Mouse (Mus musculus) forebrain, embryonic 14.5 days (tissue): ENCODE data around the gene Tmem143. TPM values are rescaled to one million over a fixed set of nuclear protein-coding genes. Genes with fewer than 3 reads are reported as not detected.

Experiments
- ATAC-seq: fragments of 200-750 bp; cut with Nextera tagmentation; 2 replicates; pipeline ENCODE4 v1.8.0; 2017; ENCODE audit warnings: mild to moderate bottlenecking, moderate library complexity
- DNase-seq: peaks from one replicate; pipeline ENCODE4 v3.0.0-alpha.2; 2015; ENCODE audit warnings: low spot score
- H3K27ac ChIP-seq: fragments of 300-500 bp; sonication (generic); 2 replicates; pipeline ENCODE4 v1.5.1; 2014; ENCODE audit warnings: low read depth, mild to moderate bottlenecking, control low read depth, low read length, moderate library complexity
- H3K27me3 ChIP-seq: fragments of 300-500 bp; sonication (generic); replicated peaks from 2 replicates; pipeline ENCODE4 v1.6.1; 2014; ENCODE audit warnings: low read length, control low read depth, mixed read lengths; ENCODE audit not compliant: control insufficient read depth, insufficient read depth
- H3K36me3 ChIP-seq: fragments of 300-500 bp; sonication (generic); 2 replicates; pipeline ENCODE4 v1.6.1; 2014; ENCODE audit warnings: low read length, control low read depth; ENCODE audit not compliant: control insufficient read depth, insufficient read depth
- H3K4me1 ChIP-seq: fragments of 300-500 bp; sonication (generic); 2 replicates; pipeline ENCODE4 v1.6.1; 2014; ENCODE audit warnings: antibody characterized with exemption, low read length, control low read depth; ENCODE audit not compliant: control insufficient read depth, insufficient read depth
- H3K4me2 ChIP-seq: fragments of 300-500 bp; sonication (generic); 2 replicates; pipeline ENCODE4 v1.6.1; 2014; ENCODE audit warnings: mild to moderate bottlenecking, control low read depth, low read length
- H3K4me3 ChIP-seq: fragments of 300-500 bp; sonication (generic); 2 replicates; pipeline ENCODE4 v1.5.1; 2014; ENCODE audit warnings: low read depth, low read length, control low read depth
- H3K9ac ChIP-seq: fragments of 300-500 bp; sonication (generic); 2 replicates; pipeline ENCODE4 v1.6.1; 2014; ENCODE audit warnings: mild to moderate bottlenecking, low read length, control low read depth, moderate library complexity
- H3K9me3 ChIP-seq: fragments of 300-500 bp; sonication (generic); replicated peaks from 2 replicates; pipeline ENCODE4 v1.6.1; 2016; ENCODE audit warnings: low read length, control low read depth, mixed read lengths; ENCODE audit not compliant: control insufficient read depth
- WGBS: fragments of 180-500 bp; shearing (Covaris S2); extraction: QIAGEN DNeasy Blood & Tissue Kit; methylation state at CpG from one replicate; pipeline ENCODE4 v1.1.7; 2014; 5-methylcytosine and 5-hydroxymethylcytosine counted together
- polyA plus RNA-seq: library from polyadenylated mRNA; unstranded; fragments of >200 nt; fragmentation: Nextera tagmentation; extraction: Ambion mirVana; gene quantifications from 2 replicates; pipeline ENCODE4 v1.2.1, GENCODE M21; 2014

Tmem143 gene
- 5.1 and 6.2 TPM in 2 replicates for polyA plus RNA-seq

DNA sequence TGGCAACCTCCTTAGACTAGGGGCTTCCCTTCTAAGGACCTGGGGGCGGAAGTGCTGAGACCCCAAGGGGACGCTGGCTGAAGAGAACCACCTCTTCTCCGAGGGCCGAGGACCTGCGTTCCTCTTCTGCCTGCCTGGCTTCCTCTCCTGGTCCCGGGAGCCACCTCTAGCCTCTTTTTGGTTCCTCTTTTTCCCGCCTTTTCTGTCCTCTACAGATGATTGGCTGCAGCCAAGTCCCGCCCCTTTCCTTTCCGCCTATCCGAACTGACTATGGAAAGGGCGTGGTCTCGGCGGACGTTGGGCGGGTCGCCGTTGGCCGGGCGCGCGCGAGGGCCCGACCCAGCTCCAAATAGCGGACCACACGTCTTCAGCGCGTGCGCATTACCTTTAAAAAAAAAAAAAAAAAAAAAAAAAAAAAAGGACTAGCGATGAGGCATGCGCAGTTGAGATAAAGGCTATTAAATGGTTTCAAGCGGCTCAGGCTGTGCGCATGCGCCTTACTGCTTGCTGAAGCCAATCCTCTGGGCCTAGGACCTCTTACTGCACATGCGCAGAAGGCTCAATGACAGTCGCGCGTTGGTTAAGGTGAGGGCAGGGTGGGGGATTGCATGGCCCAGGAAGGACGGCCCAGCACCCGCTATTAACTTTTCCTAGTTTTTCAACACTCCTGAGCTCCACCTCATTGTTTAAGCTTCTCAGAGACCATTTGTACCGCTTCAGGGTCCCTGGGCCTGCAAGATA, at the start of gene Tmem143, which contains the start of gene Syngr4:
TSS of gene Tmem143 (plus strand) at position 425 of the 741 bp plus-strand sequence.
TSS of gene Syngr4 (minus strand) at position 198 of the 741 bp plus-strand sequence.
- Histone ChIP-seq H3K4me1 (peaks cover 9% of the 10 kb centered on the region), H3K9me3 (no peaks in the 10 kb centered on the region), H3K27ac (peak within 1 kb of the TSS; percentile 30; the same call in 1 of the 2 replicates), H3K9ac (peak within 1 kb of the TSS; percentile 68), H3K4me2 (peak within 1 kb of the TSS; percentile 91), H3K36me3 (no peaks in the 10 kb centered on the region), H3K4me3 (peak within 1 kb of the TSS; percentile 47), H3K27me3 (no peaks in the 10 kb centered on the region)
- WGBS: 1% methylated on average over 40 of the region's 40 CpGs
- DNase-seq: peak; percentile 100
- peak; percentile 92 for ATAC-seq

DNA sequence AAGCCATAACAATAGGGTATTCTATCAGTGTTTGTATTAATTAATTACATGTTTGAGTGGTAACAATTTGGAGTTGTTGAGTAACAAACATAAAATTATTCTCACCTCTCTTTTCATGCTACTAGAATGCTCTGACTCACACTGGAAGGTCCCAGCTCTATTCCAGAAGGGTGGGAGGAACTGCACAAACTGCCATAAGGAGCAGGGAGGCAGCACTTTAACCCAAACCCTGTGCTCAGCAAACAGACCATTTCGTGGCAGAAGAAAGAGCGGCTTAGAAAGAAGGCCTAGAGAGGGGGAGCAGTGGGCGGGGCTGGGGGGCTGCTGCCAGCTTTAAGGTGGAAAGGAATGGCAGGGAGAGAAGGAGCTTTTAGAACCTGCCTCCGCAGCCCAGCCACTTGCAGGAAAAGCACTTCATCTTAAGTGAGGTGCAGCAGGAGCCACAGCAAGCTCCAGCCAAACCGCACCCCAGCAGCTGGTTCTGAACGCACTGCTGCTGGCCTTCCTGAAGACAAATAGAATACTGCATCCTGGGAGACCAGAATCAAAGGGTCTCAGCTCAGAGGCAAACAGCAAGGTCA, 48.2 kb upstream of the Tmem143 start:
- Histone ChIP-seq H3K4me1 (no peaks in the 10 kb centered on the region), H3K9ac (peak overlapping the region; percentile 14; the same call in 1 of the 2 replicates), H3K27ac (no peak overlapping the region), H3K27me3 (no peaks in the 10 kb centered on the region), H3K36me3 (no peaks in the 10 kb centered on the region), H3K4me2 (no peak overlapping the region), H3K4me3 (no peak overlapping the region), H3K9me3 (no peaks in the 10 kb centered on the region)
- DNase-seq (no peak), ATAC-seq (no peak)
- 3% methylated on average over 6 of the region's 6 CpGs for WGBS

DNA sequence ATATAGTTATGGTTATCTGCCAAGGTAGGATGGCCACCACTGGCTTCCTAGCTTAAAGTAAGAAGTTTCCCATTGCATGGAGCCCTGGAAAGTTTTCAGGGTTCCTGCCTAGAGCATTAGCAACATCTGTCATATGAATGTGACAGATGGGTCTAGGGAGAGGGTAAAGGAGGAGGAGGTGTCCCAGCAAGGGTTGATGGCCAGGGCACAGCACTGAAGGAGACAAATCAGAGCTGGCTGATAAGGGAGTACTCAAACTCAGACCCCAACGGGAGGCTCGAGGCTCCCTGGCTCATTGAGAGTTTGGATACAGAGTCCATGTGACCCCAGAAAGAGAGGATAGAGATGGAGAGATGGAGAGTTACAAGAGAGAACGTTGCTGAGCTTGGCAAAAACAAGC, 46.1 kb upstream of the Tmem143 start:
- 76% methylated on average over 3 of the region's 3 CpGs for WGBS
- Histone ChIP-seq H3K4me2 (no peak overlapping the region), H3K9me3 (no peaks in the 10 kb centered on the region), H3K27me3 (no peaks in the 10 kb centered on the region), H3K36me3 (no peaks in the 10 kb centered on the region), H3K27ac (no peak overlapping the region), H3K9ac (no peak overlapping the region), H3K4me1 (no peaks in the 10 kb centered on the region), H3K4me3 (no peak overlapping the region)
- DNase-seq (no peak), ATAC-seq (no peak)

- ATAC-seq (no peak), DNase-seq (no peak)
- no peaks in the 10 kb centered on the region for H3K36me3 ChIP-seq
- peaks cover 10% of the 10 kb centered on the region for H3K4me1 ChIP-seq
- no peaks in the 10 kb centered on the region for H3K9me3 ChIP-seq
- H3K9ac ChIP-seq: no peak overlapping the region
- 83% methylated on average over 12 of the region's 12 CpGs for WGBS
- no peak overlapping the region for H3K4me3 ChIP-seq
- no peak overlapping the region for H3K27ac ChIP-seq
- no peak overlapping the region for H3K4me2 ChIP-seq
- peaks cover 11% of the 10 kb centered on the region; the same call in 1 of the 2 replicates for H3K27me3 ChIP-seq
These were observed 43.7 kb upstream of the Tmem143 start for GRCm38 (mm10) chr7:45853089-45853488.

- WGBS: 5% methylated on average over 30 of the region's 30 CpGs
These were observed 39.5 kb upstream of the Tmem143 start for GRCm38 (mm10) chr7:45856950-45857901.

GRCm38 (mm10) chr7:45859008-45859407, 37.7 kb upstream of the Tmem143 start:
- no peak overlapping the region for H3K4me3 ChIP-seq
- H3K27ac ChIP-seq: no peak overlapping the region
- no peak overlapping the region for H3K9ac ChIP-seq
- no peaks in the 10 kb centered on the region for H3K9me3 ChIP-seq
- no peak overlapping the region for H3K4me2 ChIP-seq
- 67% methylated on average over 4 of the region's 4 CpGs for WGBS
- H3K36me3 ChIP-seq: no peaks in the 10 kb centered on the region
- peaks cover 13% of the 10 kb centered on the region; the same call in 1 of the 2 replicates for H3K27me3 ChIP-seq
- no peak for DNase-seq
- peaks cover 10% of the 10 kb centered on the region for H3K4me1 ChIP-seq
- no peak for ATAC-seq

More at GRCm38 (mm10) chr7:45856950-45857901, 39.5 kb upstream of the Tmem143 start:
- Histone ChIP-seq H3K4me3 (peak overlapping the region; percentile 28), H3K4me1 (peaks cover 10% of the 10 kb centered on the region), H3K36me3 (no peaks in the 10 kb centered on the region), H3K9ac (peak overlapping the region; percentile 47; the same call in 1 of the 2 replicates), H3K4me2 (peak overlapping the region; percentile 47), H3K27ac (no peak overlapping the region), H3K27me3 (peaks cover 13% of the 10 kb centered on the region; the same call in 1 of the 2 replicates), H3K9me3 (no peaks in the 10 kb centered on the region)
- peak; percentile 23 for DNase-seq
- ATAC-seq: peak; percentile 47; the same call in 1 of the 2 replicates

- WGBS: 87% methylated on average over 7 of the region's 7 CpGs
- Histone ChIP-seq H3K27ac (no peak overlapping the region), H3K9me3 (no peaks in the 10 kb centered on the region), H3K36me3 (no peaks in the 10 kb centered on the region), H3K4me2 (no peak overlapping the region), H3K4me3 (no peak overlapping the region), H3K4me1 (peaks cover 8% of the 10 kb centered on the region), H3K27me3 (peaks cover 5% of the 10 kb centered on the region; the same call in 1 of the 2 replicates), H3K9ac (no peak overlapping the region)
- DNase-seq: no peak
- no peak for ATAC-seq
These were observed 33.9 kb upstream of the Tmem143 start for GRCm38 (mm10) chr7:45862804-45863203.

GRCm38 (mm10) chr7:45864435-45864834, 32.3 kb upstream of the Tmem143 start:
- Histone ChIP-seq H3K4me1 (peaks cover 13% of the 10 kb centered on the region), H3K9ac (no peak overlapping the region), H3K27ac (no peak overlapping the region), H3K27me3 (0 out of 2 replicates have a peak, but pooled peaks cover 10% of the 10 kb centered on the region), H3K9me3 (no peaks in the 10 kb centered on the region), H3K4me2 (no peak overlapping the region), H3K36me3 (no peaks in the 10 kb centered on the region), H3K4me3 (no peak overlapping the region)
- 60% methylated on average over 3 of the region's 3 CpGs for WGBS
- DNase-seq (no peak), ATAC-seq (no peak)
